Mouse (Mus musculus) kidney, embryonic 14.5 days (tissue): ENCODE measurements at regions not wholly inside any gene's neighbourhood (a gene's known extent, or its start where the extent isn't known, plus 50 kb on each side); places are given as distances from the start of the nearest gene placed in this dataset.

Experiments used
- ATAC-seq: fragments of 200-750 bp; cut with Nextera tagmentation; 2 replicates; pipeline ENCODE4 v1.8.0; 2017; ENCODE audit warnings: moderate number of reproducible peaks, mild to moderate bottlenecking, moderate TSS enrichment, moderate library complexity; ENCODE audit not compliant: low FRiP score, low TSS enrichment
- H3K27ac ChIP-seq: fragments of 300-500 bp; sonication (generic); 2 replicates; pipeline ENCODE4 v1.5.1; 2014; ENCODE audit warnings: low read depth, mild to moderate bottlenecking, low read length, moderate library complexity, mixed read lengths
- H3K27me3 ChIP-seq: fragments of 300-500 bp; sonication (generic); 2 replicates; pipeline ENCODE4 v1.6.1; 2014; ENCODE audit warnings: mild to moderate bottlenecking, low read length; ENCODE audit not compliant: control insufficient read depth, insufficient read depth
- H3K36me3 ChIP-seq: fragments of 300-500 bp; sonication (generic); 2 replicates; pipeline ENCODE4 v1.6.1; 2014; ENCODE audit warnings: low read length, mixed read lengths; ENCODE audit not compliant: control insufficient read depth, insufficient read depth
- H3K4me1 ChIP-seq: fragments of 300-500 bp; sonication (generic); 2 replicates; pipeline ENCODE4 v1.6.1; 2014; ENCODE audit warnings: low read length, mixed read lengths; ENCODE audit not compliant: control insufficient read depth, insufficient read depth
- H3K4me2 ChIP-seq: fragments of 300-500 bp; sonication (generic); replicated peaks from 2 replicates; pipeline ENCODE4 v1.6.1; 2014; ENCODE audit warnings: low read depth, mild to moderate bottlenecking, low read length
- H3K4me3 ChIP-seq: fragments of 300-500 bp; sonication (generic); 2 replicates; pipeline ENCODE4 v1.5.1; 2014; ENCODE audit warnings: mild to moderate bottlenecking, low read length
- H3K9ac ChIP-seq: fragments of 300-500 bp; sonication (generic); 2 replicates; pipeline ENCODE4 v1.6.1; 2014; ENCODE audit warnings: low read depth, mild to moderate bottlenecking, low read length, moderate library complexity
- H3K9me3 ChIP-seq: fragments of 300-500 bp; sonication (generic); 2 replicates; pipeline ENCODE4 v1.6.1; 2016; ENCODE audit warnings: low read length; ENCODE audit not compliant: control insufficient read depth
- WGBS: fragments of 180-500 bp; shearing (Covaris S2); extraction: QIAGEN DNeasy Blood & Tissue Kit; methylation state at CpG from one replicate; pipeline ENCODE4 v1.1.7; 2014; 5-methylcytosine and 5-hydroxymethylcytosine counted together

GRCm38 (mm10) chr4:131531003-131531402 is 307.1 kb downstream of the Ptpru start:
- Histone ChIP-seq H3K4me2 (no peak overlapping the region), H3K27ac (no peak overlapping the region), H3K36me3 (no peaks in the 10 kb centered on the region), H3K9me3 (no peaks in the 10 kb centered on the region), H3K4me1 (no peaks in the 10 kb centered on the region), H3K27me3 (no peaks in the 10 kb centered on the region), H3K4me3 (no peak overlapping the region), H3K9ac (no peak overlapping the region)
- 59% methylated on average over 8 of the region's 8 CpGs for WGBS
- peak; percentile 20; the same call in 1 of the 2 replicates for ATAC-seq

GRCm38 (mm10) chr4:131534831-131535230 is 303.3 kb downstream of the Ptpru start:
- no peaks in the 10 kb centered on the region for H3K4me1 ChIP-seq
- no peaks in the 10 kb centered on the region for H3K36me3 ChIP-seq
- ATAC-seq: no peak
- H3K27ac ChIP-seq: no peak overlapping the region
- H3K9ac ChIP-seq: no peak overlapping the region
- no peak overlapping the region for H3K4me2 ChIP-seq
- H3K9me3 ChIP-seq: no peaks in the 10 kb centered on the region
- no peaks in the 10 kb centered on the region for H3K27me3 ChIP-seq
- no peak overlapping the region for H3K4me3 ChIP-seq
- 80% methylated on average over 6 of the region's 6 CpGs for WGBS

DNA sequence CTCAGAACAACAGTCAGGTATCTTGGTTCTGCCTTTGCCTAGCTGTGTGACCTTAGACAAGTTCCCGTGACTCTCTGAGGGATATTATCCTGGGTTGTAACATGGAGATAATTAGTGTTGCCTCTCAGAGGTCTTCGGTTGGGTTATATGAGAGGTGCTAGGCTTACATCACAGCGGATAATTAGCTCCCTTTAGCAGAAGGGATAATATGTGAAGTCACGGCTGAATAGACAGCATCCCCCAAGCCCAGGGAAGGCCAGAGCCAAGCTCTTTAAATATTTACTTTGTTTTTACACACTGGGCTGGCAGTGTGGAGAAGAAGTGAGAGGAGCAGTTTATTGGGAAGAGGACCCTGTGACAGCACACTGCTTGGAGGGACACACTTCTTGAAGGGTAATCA is 299.9 kb downstream of the Ptpru start:
- H3K4me2 ChIP-seq: no peak overlapping the region
- no peak overlapping the region for H3K4me3 ChIP-seq
- peak; percentile 35; the same call in 1 of the 2 replicates for ATAC-seq
- H3K36me3 ChIP-seq: no peaks in the 10 kb centered on the region
- no peak overlapping the region for H3K9ac ChIP-seq
- H3K9me3 ChIP-seq: no peaks in the 10 kb centered on the region
- no peaks in the 10 kb centered on the region for H3K27me3 ChIP-seq
- no peak overlapping the region for H3K27ac ChIP-seq
- H3K4me1 ChIP-seq: no peaks in the 10 kb centered on the region
- WGBS: 41% methylated on average over 4 of the region's 4 CpGs

DNA sequence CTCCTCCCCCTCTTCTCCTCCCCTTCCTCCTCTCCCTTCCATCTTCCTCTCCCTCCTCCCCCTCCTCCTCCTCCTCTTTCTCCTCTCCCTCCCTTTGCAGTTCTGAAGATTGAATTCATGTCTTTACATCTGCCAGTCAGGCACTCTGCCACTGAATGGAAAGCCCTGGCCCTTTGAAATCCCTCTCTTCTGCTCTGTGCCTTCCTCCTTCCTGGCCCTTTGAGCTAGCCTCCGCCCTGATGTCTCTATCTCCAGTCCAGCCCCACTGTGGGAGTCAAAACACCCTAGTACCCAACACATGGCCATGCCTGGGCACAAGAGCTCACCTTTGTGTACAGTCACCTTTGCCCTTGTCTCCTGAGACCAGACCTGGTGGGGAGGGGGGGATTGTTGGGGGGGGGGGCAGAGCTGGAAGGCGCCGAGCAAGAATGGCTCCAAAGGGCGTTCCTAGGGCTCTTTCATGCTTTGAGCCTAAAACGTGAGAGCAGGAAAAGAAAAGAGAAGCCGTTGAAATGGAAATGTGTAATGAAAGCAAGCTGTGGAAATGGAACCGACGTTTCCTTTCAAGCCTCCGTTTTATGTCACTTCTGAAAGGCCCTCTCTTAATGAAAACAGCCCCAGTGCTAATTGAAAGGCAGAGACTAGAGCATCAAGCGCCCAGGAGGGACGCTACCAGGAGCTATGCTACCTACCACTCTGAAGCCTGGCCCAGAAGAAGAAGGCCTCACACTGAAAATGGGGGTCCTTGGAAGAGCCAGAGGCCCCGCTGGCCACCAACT is 291.5 kb downstream of the Ptpru start:
- Histone ChIP-seq H3K9ac (no peak overlapping the region), H3K36me3 (no peaks in the 10 kb centered on the region), H3K4me3 (no peak overlapping the region), H3K27me3 (no peaks in the 10 kb centered on the region), H3K4me1 (no peaks in the 10 kb centered on the region), H3K27ac (no peak overlapping the region), H3K9me3 (no peaks in the 10 kb centered on the region), H3K4me2 (no peak overlapping the region)
- no peak for ATAC-seq
- WGBS: 40% methylated on average over 12 of the region's 12 CpGs

DNA sequence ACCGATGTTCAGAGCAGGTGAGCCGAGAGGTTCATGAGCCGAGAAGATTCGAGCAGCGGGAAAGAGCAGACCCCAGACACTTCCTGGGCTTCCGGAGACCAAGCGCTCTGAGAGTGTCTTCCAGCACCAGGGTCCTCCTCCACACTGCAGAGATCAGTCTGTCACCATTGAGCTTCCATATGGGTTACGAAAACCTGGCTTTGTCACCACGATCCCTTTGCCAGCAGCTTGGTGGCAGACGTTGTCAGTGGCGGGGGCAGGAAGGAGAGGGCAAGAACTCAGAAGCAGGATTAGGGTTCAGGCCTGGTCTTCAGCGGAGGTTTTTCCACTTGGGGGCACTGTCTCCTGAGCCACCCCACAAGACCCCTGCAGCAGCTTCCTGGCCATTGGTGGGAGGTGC is 288.5 kb downstream of the Ptpru start:
- no peaks in the 10 kb centered on the region for H3K9me3 ChIP-seq
- H3K9ac ChIP-seq: no peak overlapping the region
- no peaks in the 10 kb centered on the region for H3K27me3 ChIP-seq
- no peaks in the 10 kb centered on the region for H3K4me1 ChIP-seq
- H3K27ac ChIP-seq: no peak overlapping the region
- no peaks in the 10 kb centered on the region for H3K36me3 ChIP-seq
- no peak overlapping the region for H3K4me2 ChIP-seq
- H3K4me3 ChIP-seq: no peak overlapping the region
- no peak for ATAC-seq
- WGBS: 72% methylated on average over 12 of the region's 12 CpGs

- WGBS: 83% methylated on average over 5 of the region's 5 CpGs
- no peak for ATAC-seq
Measured at GRCm38 (mm10) chr4:131558513-131558912, 279.6 kb downstream of the Ptpru start.

DNA sequence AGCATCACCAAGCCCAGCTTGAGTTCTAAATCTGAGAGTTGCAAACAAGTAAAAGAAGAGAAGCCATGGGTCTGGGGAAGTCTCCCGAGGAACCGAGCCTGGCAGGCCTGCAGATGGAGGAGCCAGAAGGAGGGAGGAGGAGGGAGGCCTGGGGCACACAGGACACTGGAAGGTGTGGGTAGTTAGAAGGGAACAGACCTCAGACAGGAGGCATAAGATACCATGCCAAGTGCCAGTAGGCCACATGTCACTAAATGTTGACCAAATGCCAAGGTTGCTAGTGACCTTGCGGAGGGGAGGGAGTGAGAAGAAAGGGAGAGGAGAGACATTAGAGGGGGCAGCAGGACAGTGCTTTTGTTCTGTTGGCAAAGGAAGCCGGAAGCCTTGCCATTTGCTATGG is 274.2 kb downstream of the Ptpru start:
- no peak overlapping the region for H3K4me2 ChIP-seq
- no peak overlapping the region for H3K9ac ChIP-seq
- H3K36me3 ChIP-seq: no peaks in the 10 kb centered on the region
- no peaks in the 10 kb centered on the region for H3K27me3 ChIP-seq
- no peaks in the 10 kb centered on the region; the same call in 1 of the 2 replicates for H3K9me3 ChIP-seq
- H3K4me3 ChIP-seq: no peak overlapping the region
- ATAC-seq: no peak
- 70% methylated on average over 4 of the region's 4 CpGs for WGBS
- H3K4me1 ChIP-seq: no peaks in the 10 kb centered on the region
- H3K27ac ChIP-seq: no peak overlapping the region

More at GRCm38 (mm10) chr4:131558513-131558912, 279.6 kb downstream of the Ptpru start:
- Histone ChIP-seq H3K9me3 (no peaks in the 10 kb centered on the region; the same call in 1 of the 2 replicates), H3K27ac (no peak overlapping the region), H3K4me3 (no peak overlapping the region), H3K36me3 (no peaks in the 10 kb centered on the region), H3K27me3 (no peaks in the 10 kb centered on the region), H3K4me1 (no peaks in the 10 kb centered on the region), H3K4me2 (no peak overlapping the region), H3K9ac (no peak overlapping the region)

DNA sequence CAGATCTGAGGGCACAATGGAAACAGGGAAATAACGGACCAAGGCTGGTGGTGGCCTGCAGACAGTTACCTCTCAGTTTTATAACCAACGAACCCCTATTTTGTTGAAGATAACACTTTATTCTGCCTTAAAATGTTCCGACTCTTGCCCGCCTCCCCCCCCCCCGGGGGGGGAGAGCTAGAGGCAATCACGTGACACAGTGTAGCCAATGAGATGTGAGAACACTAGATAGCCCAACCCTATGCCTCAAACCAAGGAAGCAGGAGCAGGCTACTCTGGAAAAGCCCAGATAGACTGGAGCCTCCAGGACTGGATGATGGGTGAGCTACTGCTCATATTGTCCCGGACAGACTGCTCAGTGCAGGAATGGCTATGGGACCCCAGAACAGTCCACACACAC is 272.9 kb downstream of the Ptpru start:
- no peaks in the 10 kb centered on the region for H3K9me3 ChIP-seq
- H3K9ac ChIP-seq: no peak overlapping the region
- H3K4me1 ChIP-seq: no peaks in the 10 kb centered on the region
- WGBS: 76% methylated on average over 7 of the region's 7 CpGs
- no peak overlapping the region for H3K4me2 ChIP-seq
- no peaks in the 10 kb centered on the region for H3K36me3 ChIP-seq
- no peak overlapping the region for H3K27ac ChIP-seq
- H3K4me3 ChIP-seq: no peak overlapping the region
- H3K27me3 ChIP-seq: no peaks in the 10 kb centered on the region
- no peak for ATAC-seq

- no peaks in the 10 kb centered on the region for H3K9me3 ChIP-seq
- H3K36me3 ChIP-seq: no peaks in the 10 kb centered on the region
- ATAC-seq: no peak
- H3K9ac ChIP-seq: no peak overlapping the region
- H3K4me1 ChIP-seq: no peaks in the 10 kb centered on the region
- WGBS: 80% methylated on average over 2 of the region's 2 CpGs
- H3K4me2 ChIP-seq: no peak overlapping the region
- no peaks in the 10 kb centered on the region for H3K27me3 ChIP-seq
- no peak overlapping the region for H3K4me3 ChIP-seq
- no peak overlapping the region for H3K27ac ChIP-seq
Measured at GRCm38 (mm10) chr4:131567241-131567640, 270.8 kb downstream of the Ptpru start.
